Mouse (Mus musculus) midbrain, postnatal 0 days (tissue): ENCODE measurements around the gene Ift46. TPM values are rescaled to one million over a fixed set of nuclear protein-coding genes. Genes with fewer than 3 reads are reported as not detected.

Experiments used
- ATAC-seq: fragments of 200-750 bp; cut with Nextera tagmentation; 2 replicates; pipeline ENCODE4 v1.8.0; 2017; ENCODE audit warnings: moderate number of reproducible peaks, mild to moderate bottlenecking, moderate TSS enrichment, moderate library complexity; ENCODE audit not compliant: low FRiP score
- DNase-seq: peaks from one replicate; pipeline ENCODE4 v3.0.0-alpha.2; 2015; ENCODE audit warnings: low spot score
- H3K27ac ChIP-seq: fragments of 300-500 bp; sonication (generic); 2 replicates; pipeline ENCODE4 v1.5.1; 2014; ENCODE audit warnings: low read depth, mild to moderate bottlenecking, low read length, mixed read lengths
- H3K27me3 ChIP-seq: fragments of 300-500 bp; sonication (generic); 2 replicates; pipeline ENCODE4 v1.6.1; 2014; ENCODE audit warnings: low read length, control low read depth, mixed read lengths; ENCODE audit not compliant: insufficient read depth
- H3K36me3 ChIP-seq: fragments of 300-500 bp; sonication (generic); 2 replicates; pipeline ENCODE4 v1.6.1; 2014; ENCODE audit warnings: low read length, control low read depth, mixed read lengths; ENCODE audit not compliant: insufficient read depth
- H3K4me1 ChIP-seq: fragments of 300-500 bp; sonication (generic); 2 replicates; pipeline ENCODE4 v1.6.1; 2014; ENCODE audit warnings: mild to moderate bottlenecking, control low read depth, antibody characterized with exemption, low read length, mixed read lengths; ENCODE audit not compliant: insufficient read depth
- H3K4me2 ChIP-seq: fragments of 300-500 bp; sonication (generic); 2 replicates; pipeline ENCODE4 v1.6.1; 2014; ENCODE audit warnings: low read depth, mild to moderate bottlenecking, low read length, mixed read lengths; ENCODE audit not compliant: poor library complexity, severe bottlenecking
- H3K4me3 ChIP-seq: fragments of 300-500 bp; sonication (generic); 2 replicates; pipeline ENCODE4 v1.5.1; 2014; ENCODE audit warnings: low read depth, mild to moderate bottlenecking, low read length, moderate library complexity
- H3K9ac ChIP-seq: fragments of 300-500 bp; sonication (generic); replicated peaks from 2 replicates; pipeline ENCODE4 v1.6.1; 2014; ENCODE audit warnings: mild to moderate bottlenecking, low read length, moderate library complexity, mixed read lengths; ENCODE audit not compliant: poor library complexity, severe bottlenecking
- H3K9me3 ChIP-seq: fragments of 300-500 bp; sonication (generic); 2 replicates; pipeline ENCODE4 v1.6.1; 2016; ENCODE audit warnings: low read length, control low read depth
- CTCF ChIP-seq: IDR thresholded peaks from 2 replicates; pipeline ENCODE4 v1.5.1; 2016; ENCODE audit warnings: antibody characterized with exemption, mild to moderate bottlenecking
- WGBS: fragments of 180-500 bp; shearing (Covaris S2); extraction: QIAGEN DNeasy Blood & Tissue Kit; methylation state at CpG from one replicate; pipeline ENCODE4 v1.1.7; 2014; 5-methylcytosine and 5-hydroxymethylcytosine counted together
- polyA plus RNA-seq: library from polyadenylated mRNA; unstranded; fragments of >200 nt; fragmentation: Nextera tagmentation; extraction: Ambion mirVana; gene quantifications from 2 replicates; pipeline ENCODE4 v1.2.1, GENCODE M21; 2015
- total RNA-seq: library from RNA; depleted of rRNA; stranded (reverse); fragments of >200 nt; gene quantifications from 2 replicates; pipeline ENCODE4 v1.2.3, GENCODE M21; 2014; rRNA removed

The Ift46 gene
- total and polyA plus RNA-seq, 2 experiments from 2014 or later, result 72.1 to 170 TPM

- no peak overlapping the region for H3K9ac ChIP-seq
- H3K27ac ChIP-seq, result no peak overlapping the region
- DNase-seq, result no peak
- peaks cover 84% of the 10 kb centered on the region for H3K36me3 ChIP-seq
- no peaks in the 10 kb centered on the region for H3K9me3 ChIP-seq
- ATAC-seq, result no peak
- H3K4me3 ChIP-seq, result no peak overlapping the region
- no peaks in the 10 kb centered on the region for H3K4me1 ChIP-seq
- H3K4me2 ChIP-seq, result no peak overlapping the region
- no peaks in the 10 kb centered on the region for H3K27me3 ChIP-seq
- no peak for TF ChIP-seq CTCF
- WGBS, result 88% methylated on average over 7 of the region's 7 CpGs
Observed at GRCm38 (mm10) chr9:44826660-44827059, 59.0 kb downstream of the Ift46 start.

GRCm38 (mm10) chr9:44828944-44829343 is 61.2 kb downstream of the Ift46 start:
- Histone ChIP-seq H3K4me2 (no peak overlapping the region), H3K9me3 (no peaks in the 10 kb centered on the region), H3K9ac (no peak overlapping the region), H3K4me1 (no peaks in the 10 kb centered on the region), H3K27ac (no peak overlapping the region), H3K36me3 (peaks cover 86% of the 10 kb centered on the region), H3K27me3 (no peaks in the 10 kb centered on the region), H3K4me3 (no peak overlapping the region)
- TF ChIP-seq CTCF, result no peak
- DNase-seq (no peak), ATAC-seq (no peak)
- WGBS, result 98% methylated on average over 11 of the region's 11 CpGs

GRCm38 (mm10) chr9:44830506-44830905 is 62.8 kb downstream of the Ift46 start:
- Histone ChIP-seq H3K9me3 (no peaks in the 10 kb centered on the region), H3K27ac (no peak overlapping the region), H3K4me1 (no peaks in the 10 kb centered on the region), H3K27me3 (no peaks in the 10 kb centered on the region), H3K36me3 (peaks cover 83% of the 10 kb centered on the region), H3K4me2 (no peak overlapping the region), H3K9ac (no peak overlapping the region), H3K4me3 (no peak overlapping the region)
- DNase-seq, result no peak
- no peak for ATAC-seq
- no peak for TF ChIP-seq CTCF
- 84% methylated on average over 2 of the region's 2 CpGs for WGBS

GRCm38 (mm10) chr9:44832356-44832755 is 64.6 kb downstream of the Ift46 start:
- Histone ChIP-seq H3K9me3 (no peaks in the 10 kb centered on the region), H3K4me1 (no peaks in the 10 kb centered on the region), H3K4me2 (no peak overlapping the region), H3K9ac (no peak overlapping the region), H3K36me3 (peaks cover 71% of the 10 kb centered on the region), H3K4me3 (no peak overlapping the region), H3K27ac (no peak overlapping the region), H3K27me3 (no peaks in the 10 kb centered on the region)
- ATAC-seq, result no peak
- WGBS, result 79% methylated on average over 4 of the region's 4 CpGs
- TF ChIP-seq CTCF, result no peak
- no peak for DNase-seq

GRCm38 (mm10) chr9:44836439-44836838 is 68.7 kb downstream of the Ift46 start:
- DNase-seq, result peak; percentile 84
- peaks cover 62% of the 10 kb centered on the region for H3K36me3 ChIP-seq
- 37% methylated on average over 7 of the region's 7 CpGs for WGBS
- H3K4me2 ChIP-seq, result no peak overlapping the region
- H3K4me3 ChIP-seq, result no peak overlapping the region
- H3K9ac ChIP-seq, result no peak overlapping the region
- TF ChIP-seq CTCF, result peak; percentile 83
- no peaks in the 10 kb centered on the region for H3K4me1 ChIP-seq
- no peaks in the 10 kb centered on the region for H3K27me3 ChIP-seq
- H3K9me3 ChIP-seq, result no peaks in the 10 kb centered on the region
- H3K27ac ChIP-seq, result no peak overlapping the region
- ATAC-seq, result no peak

GRCm38 (mm10) chr9:44841241-44841640 is 73.5 kb downstream of the Ift46 start:
- no peaks in the 10 kb centered on the region for H3K4me1 ChIP-seq
- no peak for ATAC-seq
- peak; percentile 11 for DNase-seq
- no peak overlapping the region for H3K27ac ChIP-seq
- H3K27me3 ChIP-seq, result no peaks in the 10 kb centered on the region
- H3K4me3 ChIP-seq, result no peak overlapping the region
- peak; percentile 69 for TF ChIP-seq CTCF
- H3K9me3 ChIP-seq, result no peaks in the 10 kb centered on the region
- H3K4me2 ChIP-seq, result no peak overlapping the region
- 87% methylated on average over 10 of the region's 10 CpGs for WGBS
- peaks cover 64% of the 10 kb centered on the region for H3K36me3 ChIP-seq
- no peak overlapping the region for H3K9ac ChIP-seq

Other genes with a start within 250 kb of the Ift46 start
- not detected in 2 replicates for gene Cxcr5, start 206.0 kb upstream of the Ift46 start, total RNA-seq
- not detected in 2 replicates for gene Cxcr5, start 206.0 kb upstream of the Ift46 start, polyA plus RNA-seq
- 68.6 and 87.2 TPM in 2 replicates for gene Ddx6, start 163.0 kb upstream of the Ift46 start, total RNA-seq
- gene Ddx6, start 163.0 kb upstream of the Ift46 start, polyA plus RNA-seq, result 14.8 and 19.9 TPM in 2 replicates
- not detected in 2 replicates for gene Treh, start 94.7 kb upstream of the Ift46 start, total RNA-seq
- not detected in 2 replicates for gene Treh, start 94.7 kb upstream of the Ift46 start, polyA plus RNA-seq
- gene Phldb1, start 32.7 kb upstream of the Ift46 start, total RNA-seq, result 140 and 154 TPM in 2 replicates
- gene Phldb1, start 32.7 kb upstream of the Ift46 start, polyA plus RNA-seq, result 34.8 and 41.0 TPM in 2 replicates
- 93.7 and 108 TPM in 2 replicates for gene Arcn1, start 63 bp upstream of the Ift46 start, total RNA-seq
- gene Arcn1, start 63 bp upstream of the Ift46 start, polyA plus RNA-seq, result 102 and 106 TPM in 2 replicates
- 29.9 and 32.6 TPM in 2 replicates for gene Tmem25, start 31.4 kb downstream of the Ift46 start, total RNA-seq
- 25.9 and 30.1 TPM in 2 replicates for gene Tmem25, start 31.4 kb downstream of the Ift46 start, polyA plus RNA-seq
- 3.3 TPM in 1 of 2 replicates, not detected in the other for gene Ttc36, start 35.2 kb downstream of the Ift46 start, total RNA-seq
- 0.61 and 1.0 TPM in 2 replicates for gene Ttc36, start 35.2 kb downstream of the Ift46 start, polyA plus RNA-seq
- gene Kmt2a, start 113.4 kb downstream of the Ift46 start, total RNA-seq, result 27.8 and 28.0 TPM in 2 replicates
- 14.0 and 20.0 TPM in 2 replicates for gene Kmt2a, start 113.4 kb downstream of the Ift46 start, polyA plus RNA-seq
- 204 and 253 TPM in 2 replicates for gene Atp5l, start 152.8 kb downstream of the Ift46 start, total RNA-seq
- gene Atp5l, start 152.8 kb downstream of the Ift46 start, polyA plus RNA-seq, result 870 and 874 TPM in 2 replicates
- 51.9 and 62.2 TPM in 2 replicates for gene Ube4a, start 197.7 kb downstream of the Ift46 start, total RNA-seq
- 26.4 and 26.7 TPM in 2 replicates for gene Ube4a, start 197.7 kb downstream of the Ift46 start, polyA plus RNA-seq
- gene Cd3g, start 212.5 kb downstream of the Ift46 start, total RNA-seq, result not detected in 2 replicates
- gene Cd3g, start 212.5 kb downstream of the Ift46 start, polyA plus RNA-seq, result not detected in 2 replicates
- gene Cd3d, start 213.9 kb downstream of the Ift46 start, total RNA-seq, result not detected in 2 replicates
- gene Cd3d, start 213.9 kb downstream of the Ift46 start, polyA plus RNA-seq, result not detected in 2 replicates
- gene Cd3e, start 241.7 kb downstream of the Ift46 start, total RNA-seq, result not detected in 2 replicates
- gene Cd3e, start 241.7 kb downstream of the Ift46 start, polyA plus RNA-seq, result 0.11 and 0.15 TPM in 2 replicates